Comparison of ENCODE assay signal across 9 mouse cellular contexts in the genomic region with DNA sequence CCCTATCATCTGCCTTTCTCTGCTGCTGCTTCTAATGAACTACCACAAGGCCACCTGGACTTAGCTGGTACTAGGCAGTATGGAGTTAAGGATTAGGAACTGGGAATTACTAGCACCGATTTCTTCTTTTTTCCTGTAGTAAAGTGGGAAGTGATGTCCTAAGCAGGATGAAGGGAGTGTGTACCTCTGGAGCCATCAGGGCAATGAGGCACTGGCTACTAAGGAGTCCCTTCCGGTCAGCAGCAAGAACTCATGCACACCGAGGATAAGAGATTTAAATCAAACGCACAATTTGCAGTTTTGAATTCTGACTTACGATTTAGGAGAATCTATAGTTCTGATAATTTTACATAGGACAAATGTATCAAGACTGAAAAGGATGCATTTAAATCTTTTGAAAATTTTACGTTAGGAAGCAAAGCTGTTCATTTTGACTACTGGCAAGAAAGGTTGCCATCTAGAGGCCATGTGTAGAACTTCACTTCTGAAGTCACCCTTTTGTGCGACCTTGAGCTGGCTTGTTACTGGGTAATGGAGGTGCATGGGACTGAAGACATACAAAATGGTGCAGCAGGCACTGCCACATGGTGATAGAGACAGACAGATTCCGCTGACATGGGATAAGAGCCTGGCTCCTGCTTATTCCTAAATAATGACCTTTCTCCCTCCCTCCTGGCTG.
A peak's percentile ranks its signal among the peaks of the same experiment; 100 is the strongest.
DNase-seq lines count a peak whose midpoint lies in the region; ATAC-seq and TF ChIP-seq lines count a peak whose summit lies in the region.
"Had no signal": no experiment of that assay in that cellular context is flagged by ENCODE, and none has a peak within 500 bp of the region (broad histone marks: within the 10 kb centered on the region; RNA-seq: fewer than 3 reads in every experiment).

No protein-coding gene starts in this region.

- DNase-seq in cerebellum, adult 2 months: peak in 1 of 2 experiments; percentile 17
- DNase-seq in cerebellum, adult 8-10 months: no peak
- peak; percentile 67 for DNase-seq in 416B (ENCODE audit: low read depth)
- peak; percentile 14 for DNase-seq in cerebellum, adult 9-10 months
- peak; percentile 75 for DNase-seq in retina, embryonic 14.5 days (ENCODE audit: low spot score)

- no peaks in the 10 kb centered on the region for H3K4me1 ChIP-seq in cerebellum, adult 2 months (ENCODE audit: control insufficient read depth, insufficient read depth, low read length)
- no peaks in the 10 kb centered on the region for H3K4me1 ChIP-seq in hindbrain, embryonic 13.5 days (replicated peaks)
- H3K4me1 ChIP-seq in limb, embryonic 13.5 days: 0 out of 2 replicates have a peak, but pooled peaks cover 7% of the 10 kb centered on the region
- H3K4me1 ChIP-seq in heart, embryonic 11.5 days (ENCODE audit: control insufficient read depth, insufficient read depth, low read length): no peaks in the 10 kb centered on the region
- H3K4me1 ChIP-seq: heart, embryonic 13.5 days had no signal

- no peaks in the 10 kb centered on the region for H3K27me3 ChIP-seq in cerebellum, adult 2 months (ENCODE audit: control insufficient read depth, insufficient read depth, low read length)
- no peaks in the 10 kb centered on the region for H3K27me3 ChIP-seq in hindbrain, embryonic 13.5 days
- H3K27me3 ChIP-seq in limb, embryonic 13.5 days: no peaks in the 10 kb centered on the region
- no peaks in the 10 kb centered on the region for H3K27me3 ChIP-seq in heart, embryonic 11.5 days (ENCODE audit: control insufficient read depth, insufficient read depth, low read length)
- H3K27me3 ChIP-seq: heart, embryonic 13.5 days had no signal

- H3K36me3 ChIP-seq in hindbrain, embryonic 13.5 days: no peaks in the 10 kb centered on the region
- H3K36me3 ChIP-seq in limb, embryonic 13.5 days: no peaks in the 10 kb centered on the region
- no peaks in the 10 kb centered on the region for H3K36me3 ChIP-seq in heart, embryonic 11.5 days (ENCODE audit: control insufficient read depth, insufficient read depth, low read length)
- H3K36me3 ChIP-seq: heart, embryonic 13.5 days had no signal

- no peak overlapping the region for H3K4me2 ChIP-seq in hindbrain, embryonic 13.5 days
- H3K4me2 ChIP-seq in limb, embryonic 13.5 days (replicated peaks): no peak overlapping the region
- H3K4me2 ChIP-seq in heart, embryonic 11.5 days: no peak overlapping the region
- H3K4me2 ChIP-seq: heart, embryonic 13.5 days had no signal

- ATAC-seq in hindbrain, embryonic 13.5 days (ENCODE audit: low FRiP score): peak; percentile 73
- ATAC-seq in limb, embryonic 13.5 days (ENCODE audit: low FRiP score, low read depth): peak; percentile 54
- no peak for ATAC-seq in heart, embryonic 11.5 days (replicated peaks; ENCODE audit: insufficient number of reproducible peaks, low FRiP score, low TSS enrichment)

- no peak for TF ChIP-seq POLR2A in cerebellum, adult 2 months (IDR thresholded peaks at IDR 0.05; ENCODE audit: borderline replicate concordance, insufficient read depth, low read length)

- WGBS in cerebellum, adult 2 months: 58% methylated on average over 8 of the region's 8 CpGs
- 67% methylated on average over 8 of the region's 8 CpGs for WGBS in hindbrain, embryonic 13.5 days
- WGBS in limb, embryonic 13.5 days: 51% methylated on average over 8 of the region's 8 CpGs
- WGBS in heart, embryonic 11.5 days (ENCODE audit: insufficient replicate concordance): 52% methylated on average over 8 of the region's 8 CpGs

- no peaks in the 10 kb centered on the region for H3K9me3 ChIP-seq in hindbrain, embryonic 13.5 days
- H3K9me3 ChIP-seq in limb, embryonic 13.5 days: no peaks in the 10 kb centered on the region
- H3K9me3 ChIP-seq in heart, embryonic 11.5 days (replicated peaks; ENCODE audit: control insufficient read depth, low read length): no peaks in the 10 kb centered on the region
- H3K9me3 ChIP-seq: heart, embryonic 13.5 days had no signal

- H3K27ac ChIP-seq in cerebellum, adult 2 months (ENCODE audit: insufficient read depth, low read length): no peak overlapping the region
- no peak overlapping the region; the same call in 1 of the 2 replicates for H3K27ac ChIP-seq in hindbrain, embryonic 13.5 days
- no peak overlapping the region for H3K27ac ChIP-seq in limb, embryonic 13.5 days
- no peak overlapping the region for H3K27ac ChIP-seq in heart, embryonic 11.5 days (ENCODE audit: low read depth, low read length)
- H3K27ac ChIP-seq: heart, embryonic 13.5 days had no signal

- no peak overlapping the region for H3K9ac ChIP-seq in hindbrain, embryonic 13.5 days
- no peak overlapping the region for H3K9ac ChIP-seq in limb, embryonic 13.5 days
- H3K9ac ChIP-seq in heart, embryonic 11.5 days (ENCODE audit: low read depth, low read length): no peak overlapping the region
- H3K9ac ChIP-seq: heart, embryonic 13.5 days had no signal

- TF ChIP-seq CTCF in cerebellum, adult 2 months (IDR thresholded peaks at IDR 0.05; ENCODE audit: borderline replicate concordance, insufficient read depth, low read depth, low read length): peak; percentile 39; the same call in 1 of the 2 replicates

- H3K4me3 ChIP-seq in cerebellum, adult 2 months (replicated peaks; ENCODE audit: insufficient read depth, low read depth, low read length): no peak overlapping the region
- no peak overlapping the region for H3K4me3 ChIP-seq in hindbrain, embryonic 13.5 days
- no peak overlapping the region for H3K4me3 ChIP-seq in limb, embryonic 13.5 days
- H3K4me3 ChIP-seq in heart, embryonic 11.5 days (ENCODE audit: low read depth, low read length): no peak overlapping the region
- H3K4me3 ChIP-seq: heart, embryonic 13.5 days had no signal
